Mouse (Mus musculus): ENCODE measurements around the gene Dgkb. TPM values are rescaled to one million over a fixed set of nuclear protein-coding genes. Genes with fewer than 3 reads are reported as not detected.

The Dgkb gene
- polyA plus RNA-seq, 1 experiment from 2014 or later, result 3.5 TPM

- Histone ChIP-seq H3K4me1 (ENCODE audit: insufficient read depth) (no peaks in the 10 kb centered on the region), H3K27ac (ENCODE audit: low read depth) (no peak overlapping the region), H3K4me3 (ENCODE audit: low read depth, low read length) (no peak overlapping the region), H3K4me2 (no peak overlapping the region), H3K9ac (no peak overlapping the region), H3K36me3 (ENCODE audit: insufficient read depth) (no peaks in the 10 kb centered on the region), H3K27me3 (ENCODE audit: insufficient read depth, low read length) (no peaks in the 10 kb centered on the region), H3K9me3 (ENCODE audit: low read depth, low read length) (no peaks in the 10 kb centered on the region)
- ATAC-seq (ENCODE audit: insufficient read depth) (0 out of 2 replicates have a peak, but pooled peaks have one; percentile 52), DNase-seq (peak; percentile 78)
- TF ChIP-seq CTCF (IDR thresholded peaks at IDR 0.05; ENCODE audit: low read depth), result no peak
These were observed 651.1 kb downstream of the Dgkb start for GRCm38 (mm10) chr12:38468605-38469004.

- H3K9ac ChIP-seq, result no peak overlapping the region
- no peak overlapping the region for H3K4me3 ChIP-seq (ENCODE audit: low read depth, low read length)
- DNase-seq (no peak), ATAC-seq (ENCODE audit: insufficient read depth) (no peak)
- no peak overlapping the region for H3K27ac ChIP-seq (ENCODE audit: low read depth)
- 84% methylated on average over 2 of the region's 2 CpGs for WGBS
- no peak overlapping the region for H3K4me2 ChIP-seq
- no peak for TF ChIP-seq CTCF (IDR thresholded peaks at IDR 0.05; ENCODE audit: low read depth)
- H3K4me1 ChIP-seq (ENCODE audit: insufficient read depth), result no peaks in the 10 kb centered on the region
- no peaks in the 10 kb centered on the region for H3K27me3 ChIP-seq (ENCODE audit: insufficient read depth, low read length)
- H3K36me3 ChIP-seq (ENCODE audit: insufficient read depth), result no peaks in the 10 kb centered on the region
- H3K9me3 ChIP-seq (ENCODE audit: low read depth, low read length), result no peaks in the 10 kb centered on the region
These were observed 679.7 kb downstream of the Dgkb start for GRCm38 (mm10) chr12:38497229-38497628.

- no peak for TF ChIP-seq CTCF (IDR thresholded peaks at IDR 0.05; ENCODE audit: low read depth)
- Histone ChIP-seq H3K36me3 (ENCODE audit: insufficient read depth) (no peaks in the 10 kb centered on the region), H3K27ac (ENCODE audit: low read depth) (no peak overlapping the region), H3K4me2 (no peak overlapping the region), H3K27me3 (ENCODE audit: insufficient read depth, low read length) (no peaks in the 10 kb centered on the region), H3K9me3 (ENCODE audit: low read depth, low read length) (no peaks in the 10 kb centered on the region), H3K4me3 (ENCODE audit: low read depth, low read length) (no peak overlapping the region), H3K9ac (no peak overlapping the region), H3K4me1 (ENCODE audit: insufficient read depth) (no peaks in the 10 kb centered on the region)
- ATAC-seq (ENCODE audit: insufficient read depth), result no peak
- WGBS, result 69% methylated on average over 3 of the region's 3 CpGs
- DNase-seq, result no peak
These were observed 683.4 kb downstream of the Dgkb start for GRCm38 (mm10) chr12:38500931-38501330.

GRCm38 (mm10) chr12:38508195-38508594 lies 690.7 kb downstream of the Dgkb start:
- no peak for DNase-seq
- Histone ChIP-seq H3K27ac (ENCODE audit: low read depth) (no peak overlapping the region), H3K4me1 (ENCODE audit: insufficient read depth) (no peaks in the 10 kb centered on the region), H3K4me2 (no peak overlapping the region), H3K27me3 (ENCODE audit: insufficient read depth, low read length) (no peaks in the 10 kb centered on the region), H3K36me3 (ENCODE audit: insufficient read depth) (no peaks in the 10 kb centered on the region), H3K9me3 (ENCODE audit: low read depth, low read length) (no peaks in the 10 kb centered on the region), H3K9ac (no peak overlapping the region), H3K4me3 (ENCODE audit: low read depth, low read length) (no peak overlapping the region)
- ATAC-seq (ENCODE audit: insufficient read depth), result no peak
- 82% methylated on average over 1 of the region's 1 CpGs for WGBS
- no peak for TF ChIP-seq CTCF (IDR thresholded peaks at IDR 0.05; ENCODE audit: low read depth)

DNA sequence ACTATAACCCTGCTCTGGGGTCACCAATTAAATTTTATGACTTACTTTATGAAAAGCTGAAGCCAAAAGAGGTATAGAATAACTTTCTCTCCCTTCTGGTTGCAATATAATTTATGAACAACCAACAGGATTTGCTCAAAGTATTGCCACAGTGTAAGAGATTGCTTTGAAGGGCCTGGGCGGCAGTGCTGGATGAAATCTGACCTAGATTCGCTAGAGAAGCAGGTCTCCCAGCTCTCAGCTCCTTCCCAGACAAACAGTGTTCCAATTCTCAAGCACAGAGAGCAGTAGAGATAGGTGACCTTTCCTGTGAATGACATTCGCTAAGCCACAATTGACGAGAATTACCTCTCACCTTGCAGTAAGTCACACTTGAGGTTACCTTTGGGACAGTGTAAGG lies 727.9 kb downstream of the Dgkb start:
- Histone ChIP-seq H3K27me3 (ENCODE audit: insufficient read depth, low read length) (no peaks in the 10 kb centered on the region), H3K36me3 (ENCODE audit: insufficient read depth) (no peaks in the 10 kb centered on the region), H3K4me2 (no peak overlapping the region), H3K4me3 (ENCODE audit: low read depth, low read length) (no peak overlapping the region), H3K4me1 (ENCODE audit: insufficient read depth) (no peaks in the 10 kb centered on the region), H3K27ac (ENCODE audit: low read depth) (no peak overlapping the region), H3K9ac (no peak overlapping the region), H3K9me3 (ENCODE audit: low read depth, low read length) (no peaks in the 10 kb centered on the region)
- no peak for ATAC-seq (ENCODE audit: insufficient read depth)
- no peak for DNase-seq
- WGBS, result 60% methylated on average over 4 of the region's 4 CpGs
- no peak for TF ChIP-seq CTCF (IDR thresholded peaks at IDR 0.05; ENCODE audit: low read depth)

DNA sequence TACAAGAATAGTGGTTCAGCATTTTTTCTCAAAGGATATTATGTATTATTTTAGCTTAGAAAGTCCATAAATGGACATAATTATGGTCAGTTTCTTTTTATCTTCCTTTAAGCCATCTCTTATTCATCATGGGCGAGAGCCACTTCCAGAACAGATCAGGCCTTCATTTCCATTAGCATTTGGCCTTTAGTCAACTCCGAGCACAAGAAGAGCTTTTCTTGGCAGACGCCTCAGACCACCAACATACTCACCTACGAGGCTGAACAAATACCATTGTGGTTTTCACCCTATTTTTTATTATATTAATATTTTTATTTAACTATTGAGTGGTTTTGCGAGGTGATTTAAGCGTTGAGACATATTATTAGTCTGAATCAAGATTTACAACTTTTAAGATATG lies 759.6 kb downstream of the Dgkb start:
- Histone ChIP-seq H3K27me3 (ENCODE audit: insufficient read depth, low read length) (no peaks in the 10 kb centered on the region), H3K4me2 (no peak overlapping the region), H3K9ac (no peak overlapping the region), H3K4me3 (ENCODE audit: low read depth, low read length) (no peak overlapping the region), H3K9me3 (ENCODE audit: low read depth, low read length) (no peaks in the 10 kb centered on the region), H3K36me3 (ENCODE audit: insufficient read depth) (no peaks in the 10 kb centered on the region), H3K27ac (ENCODE audit: low read depth) (no peak overlapping the region), H3K4me1 (ENCODE audit: insufficient read depth) (no peaks in the 10 kb centered on the region)
- WGBS, result 57% methylated on average over 6 of the region's 6 CpGs
- TF ChIP-seq CTCF (IDR thresholded peaks at IDR 0.05; ENCODE audit: low read depth), result no peak
- ATAC-seq (ENCODE audit: insufficient read depth), result no peak
- peak; percentile 54 for DNase-seq

- peak; percentile 47; the same call in 1 of the 2 replicates for ATAC-seq (ENCODE audit: insufficient read depth)
- H3K9me3 ChIP-seq (ENCODE audit: low read depth, low read length), result no peaks in the 10 kb centered on the region
- peak; percentile 67 for DNase-seq
- no peaks in the 10 kb centered on the region for H3K4me1 ChIP-seq (ENCODE audit: insufficient read depth)
- TF ChIP-seq CTCF (IDR thresholded peaks at IDR 0.05; ENCODE audit: low read depth), result no peak
- H3K9ac ChIP-seq, result no peak overlapping the region
- no peak overlapping the region for H3K4me3 ChIP-seq (ENCODE audit: low read depth, low read length)
- H3K36me3 ChIP-seq (ENCODE audit: insufficient read depth), result no peaks in the 10 kb centered on the region
- H3K4me2 ChIP-seq, result no peak overlapping the region
- no peak overlapping the region for H3K27ac ChIP-seq (ENCODE audit: low read depth)
- no peaks in the 10 kb centered on the region for H3K27me3 ChIP-seq (ENCODE audit: insufficient read depth, low read length)
- 40% methylated on average over 5 of the region's 5 CpGs for WGBS
These were observed 761.8 kb downstream of the Dgkb start for GRCm38 (mm10) chr12:38579191-38579817.

Data from lung, embryonic 14.5 days (tissue).